Mouse (Mus musculus) intestine, embryonic 16.5 days (tissue): ENCODE measurements around the gene Atp11a. TPM values are rescaled to one million over a fixed set of nuclear protein-coding genes. Genes with fewer than 3 reads are reported as not detected.

ENCODE experiments used
- ATAC-seq: fragments of 200-750 bp; cut with Nextera tagmentation; 2 replicates; pipeline ENCODE4 v1.8.0; 2017; ENCODE audit warnings: moderate TSS enrichment, moderate library complexity
- H3K27ac ChIP-seq: fragments of 300-500 bp; sonication (generic); 2 replicates; pipeline ENCODE4 v1.5.1; 2014; ENCODE audit warnings: mild to moderate bottlenecking, low read length
- H3K27me3 ChIP-seq: fragments of 300-500 bp; sonication (generic); replicated peaks from 2 replicates; pipeline ENCODE4 v1.6.1; 2014; ENCODE audit warnings: low read length, control low read depth, mixed read lengths; ENCODE audit not compliant: control insufficient read depth, insufficient read depth
- H3K36me3 ChIP-seq: fragments of 300-500 bp; sonication (generic); 2 replicates; pipeline ENCODE4 v1.6.1; 2014; ENCODE audit warnings: low read length, control low read depth; ENCODE audit not compliant: control insufficient read depth, insufficient read depth
- H3K4me1 ChIP-seq: fragments of 300-500 bp; sonication (generic); 2 replicates; pipeline ENCODE4 v1.6.1; 2014; ENCODE audit warnings: low read length, control low read depth, mixed read lengths; ENCODE audit not compliant: control insufficient read depth, insufficient read depth
- H3K4me2 ChIP-seq: fragments of 300-500 bp; sonication (generic); 2 replicates; pipeline ENCODE4 v1.6.1; 2014; ENCODE audit warnings: low read depth, low read length, control low read depth
- H3K4me3 ChIP-seq: fragments of 300-500 bp; sonication (generic); 2 replicates; pipeline ENCODE4 v1.5.1; 2014; ENCODE audit warnings: mild to moderate bottlenecking, low read length
- H3K9ac ChIP-seq: fragments of 300-500 bp; sonication (generic); 2 replicates; pipeline ENCODE4 v1.6.1; 2014; ENCODE audit warnings: low read depth, low read length
- H3K9me3 ChIP-seq: fragments of 300-500 bp; sonication (generic); 2 replicates; pipeline ENCODE4 v1.6.1; 2016; ENCODE audit warnings: low read length, control low read depth; ENCODE audit not compliant: control insufficient read depth
- WGBS: fragments of 180-500 bp; shearing (Covaris S2); extraction: QIAGEN DNeasy Blood & Tissue Kit; methylation state at CpG from one replicate; pipeline ENCODE4 v1.1.7; 2014; 5-methylcytosine and 5-hydroxymethylcytosine counted together
- polyA plus RNA-seq: library from polyadenylated mRNA; unstranded; fragments of >200 nt; fragmentation: Nextera tagmentation; extraction: Ambion mirVana; gene quantifications from 2 replicates; pipeline ENCODE4 v1.2.1, GENCODE M21; 2015

Gene Atp11a
- polyA plus RNA-seq, 1 experiment from 2014 or later, result 9.0 TPM

- 46% methylated on average over 13 of the region's 13 CpGs for WGBS
- Histone ChIP-seq H3K9me3 (no peaks in the 10 kb centered on the region), H3K9ac (no peak overlapping the region), H3K4me1 (no peaks in the 10 kb centered on the region; the same call in 1 of the 2 replicates), H3K27ac (no peak overlapping the region), H3K36me3 (no peaks in the 10 kb centered on the region), H3K4me3 (no peak overlapping the region), H3K27me3 (no peaks in the 10 kb centered on the region), H3K4me2 (no peak overlapping the region)
- peak; percentile 52 for ATAC-seq
Measured at GRCm38 (mm10) chr8:12896494-12897373, 139.9 kb downstream of the Atp11a start.

- Histone ChIP-seq H3K4me1 (no peaks in the 10 kb centered on the region; the same call in 1 of the 2 replicates), H3K9me3 (no peaks in the 10 kb centered on the region), H3K27me3 (no peaks in the 10 kb centered on the region), H3K36me3 (no peaks in the 10 kb centered on the region), H3K4me2 (no peak overlapping the region), H3K4me3 (no peak overlapping the region), H3K27ac (no peak overlapping the region), H3K9ac (no peak overlapping the region)
- 20% methylated on average over 9 of the region's 9 CpGs for WGBS
- ATAC-seq, result peak; percentile 52
Measured at GRCm38 (mm10) chr8:12897815-12898214, 141.0 kb downstream of the Atp11a start.

GRCm38 (mm10) chr8:12903790-12904415, 147.1 kb downstream of the Atp11a start:
- no peaks in the 10 kb centered on the region for H3K4me1 ChIP-seq
- no peak overlapping the region for H3K4me3 ChIP-seq
- H3K9ac ChIP-seq, result no peak overlapping the region
- no peaks in the 10 kb centered on the region for H3K36me3 ChIP-seq
- H3K27ac ChIP-seq, result no peak overlapping the region
- H3K4me2 ChIP-seq, result no peak overlapping the region
- no peak for ATAC-seq
- H3K9me3 ChIP-seq, result no peaks in the 10 kb centered on the region
- WGBS, result 81% methylated on average over 13 of the region's 13 CpGs
- H3K27me3 ChIP-seq, result no peaks in the 10 kb centered on the region

- Histone ChIP-seq H3K4me2 (no peak overlapping the region), H3K4me1 (no peaks in the 10 kb centered on the region), H3K4me3 (no peak overlapping the region), H3K36me3 (no peaks in the 10 kb centered on the region), H3K27me3 (no peaks in the 10 kb centered on the region), H3K9me3 (no peaks in the 10 kb centered on the region), H3K9ac (no peak overlapping the region), H3K27ac (no peak overlapping the region; the same call in 1 of the 2 replicates)
- ATAC-seq, result no peak
- 80% methylated on average over 5 of the region's 5 CpGs for WGBS
Measured at GRCm38 (mm10) chr8:12905122-12905521, 148.3 kb downstream of the Atp11a start.

GRCm38 (mm10) chr8:12905599-12906321, 148.9 kb downstream of the Atp11a start:
- ATAC-seq, result peak; percentile 55
- Histone ChIP-seq H3K4me1 (no peaks in the 10 kb centered on the region), H3K36me3 (no peaks in the 10 kb centered on the region), H3K27ac (no peak overlapping the region; the same call in none of the 2 replicates), H3K4me3 (no peak overlapping the region), H3K9ac (no peak overlapping the region), H3K9me3 (no peaks in the 10 kb centered on the region), H3K4me2 (no peak overlapping the region), H3K27me3 (no peaks in the 10 kb centered on the region)
- WGBS, result 76% methylated on average over 11 of the region's 11 CpGs

- WGBS, result 78% methylated on average over 5 of the region's 5 CpGs
- Histone ChIP-seq H3K4me3 (no peak overlapping the region), H3K4me2 (no peak overlapping the region), H3K36me3 (no peaks in the 10 kb centered on the region), H3K4me1 (no peaks in the 10 kb centered on the region), H3K9me3 (no peaks in the 10 kb centered on the region), H3K9ac (no peak overlapping the region), H3K27ac (no peak overlapping the region), H3K27me3 (no peaks in the 10 kb centered on the region)
- no peak for ATAC-seq
Measured at GRCm38 (mm10) chr8:12906597-12906996, 149.8 kb downstream of the Atp11a start.

- H3K36me3 ChIP-seq, result no peaks in the 10 kb centered on the region
- H3K4me2 ChIP-seq, result no peak overlapping the region
- H3K9me3 ChIP-seq, result no peaks in the 10 kb centered on the region
- 80% methylated on average over 4 of the region's 4 CpGs for WGBS
- H3K4me1 ChIP-seq, result peaks cover 7% of the 10 kb centered on the region
- no peak overlapping the region for H3K4me3 ChIP-seq
- no peak overlapping the region for H3K9ac ChIP-seq
- ATAC-seq, result no peak
- H3K27me3 ChIP-seq, result no peaks in the 10 kb centered on the region
- no peak overlapping the region for H3K27ac ChIP-seq
Measured at GRCm38 (mm10) chr8:12907730-12908129, 150.9 kb downstream of the Atp11a start.

GRCm38 (mm10) chr8:12912011-12912410, 155.2 kb downstream of the Atp11a start:
- WGBS, result 28% methylated on average over 5 of the region's 5 CpGs
- no peak overlapping the region for H3K4me2 ChIP-seq
- H3K27ac ChIP-seq, result no peak overlapping the region

More at GRCm38 (mm10) chr8:12912011-12912410, 155.2 kb downstream of the Atp11a start:
- H3K9ac ChIP-seq, result no peak overlapping the region
- no peaks in the 10 kb centered on the region for H3K9me3 ChIP-seq
- H3K27me3 ChIP-seq, result no peaks in the 10 kb centered on the region
- H3K36me3 ChIP-seq, result no peaks in the 10 kb centered on the region
- peak; percentile 63 for ATAC-seq
- peaks cover 10% of the 10 kb centered on the region for H3K4me1 ChIP-seq
- H3K4me3 ChIP-seq, result no peak overlapping the region
